Mouse (Mus musculus) forebrain, embryonic 14.5 days (tissue): Measurements from ENCODE around the gene Gabpa. TPM values are rescaled to one million over a fixed set of nuclear protein-coding genes. Genes with fewer than 3 reads are reported as not detected.

Experiments
- ATAC-seq: fragments of 200-750 bp; cut with Nextera tagmentation; 2 replicates; pipeline ENCODE4 v1.8.0; 2017; ENCODE audit warnings: mild to moderate bottlenecking, moderate library complexity
- DNase-seq: peaks from one replicate; pipeline ENCODE4 v3.0.0-alpha.2; 2015; ENCODE audit warnings: low spot score
- H3K27ac ChIP-seq: fragments of 300-500 bp; sonication (generic); 2 replicates; pipeline ENCODE4 v1.5.1; 2014; ENCODE audit warnings: low read depth, mild to moderate bottlenecking, control low read depth, low read length, moderate library complexity
- H3K27me3 ChIP-seq: fragments of 300-500 bp; sonication (generic); replicated peaks from 2 replicates; pipeline ENCODE4 v1.6.1; 2014; ENCODE audit warnings: low read length, control low read depth, mixed read lengths; ENCODE audit not compliant: control insufficient read depth, insufficient read depth
- H3K36me3 ChIP-seq: fragments of 300-500 bp; sonication (generic); 2 replicates; pipeline ENCODE4 v1.6.1; 2014; ENCODE audit warnings: low read length, control low read depth; ENCODE audit not compliant: control insufficient read depth, insufficient read depth
- H3K4me1 ChIP-seq: fragments of 300-500 bp; sonication (generic); 2 replicates; pipeline ENCODE4 v1.6.1; 2014; ENCODE audit warnings: antibody characterized with exemption, low read length, control low read depth; ENCODE audit not compliant: control insufficient read depth, insufficient read depth
- H3K4me2 ChIP-seq: fragments of 300-500 bp; sonication (generic); 2 replicates; pipeline ENCODE4 v1.6.1; 2014; ENCODE audit warnings: mild to moderate bottlenecking, control low read depth, low read length
- H3K4me3 ChIP-seq: fragments of 300-500 bp; sonication (generic); 2 replicates; pipeline ENCODE4 v1.5.1; 2014; ENCODE audit warnings: low read depth, low read length, control low read depth
- H3K9ac ChIP-seq: fragments of 300-500 bp; sonication (generic); 2 replicates; pipeline ENCODE4 v1.6.1; 2014; ENCODE audit warnings: mild to moderate bottlenecking, low read length, control low read depth, moderate library complexity
- H3K9me3 ChIP-seq: fragments of 300-500 bp; sonication (generic); replicated peaks from 2 replicates; pipeline ENCODE4 v1.6.1; 2016; ENCODE audit warnings: low read length, control low read depth, mixed read lengths; ENCODE audit not compliant: control insufficient read depth
- WGBS: fragments of 180-500 bp; shearing (Covaris S2); extraction: QIAGEN DNeasy Blood & Tissue Kit; methylation state at CpG from one replicate; pipeline ENCODE4 v1.1.7; 2014; 5-methylcytosine and 5-hydroxymethylcytosine counted together
- polyA plus RNA-seq: library from polyadenylated mRNA; unstranded; fragments of >200 nt; fragmentation: Nextera tagmentation; extraction: Ambion mirVana; gene quantifications from 2 replicates; pipeline ENCODE4 v1.2.1, GENCODE M21; 2014

Gene Gabpa
- 25.4 and 29.5 TPM in 2 replicates for polyA plus RNA-seq

GRCm38 (mm10) chr16:84834745-84835440, at the start of gene Gabpa:
Gene Gabpa (plus strand): TSS chr16:84834925.
- under 1% methylated on average over 52 of the region's 52 CpGs for WGBS
- H3K4me1 ChIP-seq = peaks cover 14% of the 10 kb centered on the region

GRCm38 (mm10) chr16:84784966-84785365, 49.8 kb upstream of the Gabpa start:
- no peaks in the 10 kb centered on the region for H3K27me3 ChIP-seq
- H3K27ac ChIP-seq = no peak overlapping the region
- 0 out of 2 replicates have a peak, but pooled peaks cover 3% of the 10 kb centered on the region for H3K4me1 ChIP-seq
- no peak overlapping the region for H3K4me2 ChIP-seq
- H3K36me3 ChIP-seq = no peaks in the 10 kb centered on the region
- DNase-seq (no peak), ATAC-seq (no peak)
- H3K9me3 ChIP-seq = no peaks in the 10 kb centered on the region
- H3K9ac ChIP-seq = no peak overlapping the region
- 7% methylated on average over 7 of the region's 7 CpGs for WGBS
- no peak overlapping the region for H3K4me3 ChIP-seq

More at GRCm38 (mm10) chr16:84834745-84835440, at the start of gene Gabpa:
- Histone ChIP-seq H3K4me3 (peak within 1 kb of the TSS; percentile 93), H3K36me3 (peaks cover 29% of the 10 kb centered on the region), H3K27ac (peak within 1 kb of the TSS; percentile 94), H3K9me3 (no peaks in the 10 kb centered on the region), H3K9ac (peak within 1 kb of the TSS; percentile 95), H3K4me2 (peak within 1 kb of the TSS; percentile 87), H3K27me3 (no peaks in the 10 kb centered on the region)
- ATAC-seq (peak; percentile 96), DNase-seq (peak; percentile 97)

- Histone ChIP-seq H3K9ac (no peak overlapping the region), H3K4me2 (no peak overlapping the region), H3K4me1 (no peaks in the 10 kb centered on the region), H3K27me3 (no peaks in the 10 kb centered on the region), H3K27ac (no peak overlapping the region), H3K36me3 (peaks cover 2% of the 10 kb centered on the region; the same call in 1 of the 2 replicates), H3K4me3 (no peak overlapping the region), H3K9me3 (no peaks in the 10 kb centered on the region)
- DNase-seq = no peak
- WGBS = 97% methylated on average over 2 of the region's 2 CpGs
- ATAC-seq = no peak
Observed at GRCm38 (mm10) chr16:84790595-84791165, 44.0 kb upstream of the Gabpa start.

GRCm38 (mm10) chr16:84793401-84793800, 41.3 kb upstream of the Gabpa start:
- Histone ChIP-seq H3K9me3 (no peaks in the 10 kb centered on the region), H3K9ac (no peak overlapping the region), H3K4me2 (no peak overlapping the region), H3K27me3 (no peaks in the 10 kb centered on the region), H3K4me3 (no peak overlapping the region), H3K27ac (no peak overlapping the region), H3K4me1 (no peaks in the 10 kb centered on the region), H3K36me3 (peaks cover 2% of the 10 kb centered on the region; the same call in 1 of the 2 replicates)
- 88% methylated on average over 14 of the region's 14 CpGs for WGBS
- no peak for ATAC-seq
- no peak for DNase-seq

- no peak for ATAC-seq
- 63% methylated on average over 3 of the region's 3 CpGs for WGBS
- Histone ChIP-seq H3K4me3 (no peak overlapping the region), H3K4me2 (no peak overlapping the region), H3K27ac (no peak overlapping the region), H3K9ac (no peak overlapping the region), H3K27me3 (no peaks in the 10 kb centered on the region), H3K36me3 (peaks cover 2% of the 10 kb centered on the region; the same call in 1 of the 2 replicates), H3K9me3 (no peaks in the 10 kb centered on the region), H3K4me1 (no peaks in the 10 kb centered on the region)
- no peak for DNase-seq
Observed at GRCm38 (mm10) chr16:84795337-84795736, 39.4 kb upstream of the Gabpa start.

GRCm38 (mm10) chr16:84796678-84797077, 38.0 kb upstream of the Gabpa start:
- Histone ChIP-seq H3K9ac (no peak overlapping the region), H3K27ac (no peak overlapping the region), H3K4me2 (no peak overlapping the region), H3K36me3 (no peaks in the 10 kb centered on the region), H3K27me3 (no peaks in the 10 kb centered on the region), H3K9me3 (no peaks in the 10 kb centered on the region), H3K4me1 (no peaks in the 10 kb centered on the region), H3K4me3 (no peak overlapping the region)
- DNase-seq (no peak), ATAC-seq (no peak)
- 85% methylated on average over 9 of the region's 9 CpGs for WGBS

- 97% methylated on average over 1 of the region's 2 CpGs for WGBS
- no peaks in the 10 kb centered on the region for H3K27me3 ChIP-seq
- no peak overlapping the region for H3K4me2 ChIP-seq
- no peak overlapping the region for H3K27ac ChIP-seq
- H3K4me1 ChIP-seq = no peaks in the 10 kb centered on the region
- H3K9ac ChIP-seq = no peak overlapping the region
- H3K9me3 ChIP-seq = no peaks in the 10 kb centered on the region
- H3K4me3 ChIP-seq = no peak overlapping the region
- ATAC-seq = no peak
- 0 out of 2 replicates have a peak, but pooled peaks cover 7% of the 10 kb centered on the region for H3K36me3 ChIP-seq
- DNase-seq = no peak
Observed at GRCm38 (mm10) chr16:84800038-84800437, 34.7 kb upstream of the Gabpa start.

- no peaks in the 10 kb centered on the region for H3K4me1 ChIP-seq
- H3K27me3 ChIP-seq = no peaks in the 10 kb centered on the region
- H3K9me3 ChIP-seq = no peaks in the 10 kb centered on the region
- peaks cover 13% of the 10 kb centered on the region; the same call in 1 of the 2 replicates for H3K36me3 ChIP-seq
- peak; percentile 16 for DNase-seq
- ATAC-seq = no peak
- WGBS = 76% methylated on average over 6 of the region's 6 CpGs
- no peak overlapping the region for H3K27ac ChIP-seq
- no peak overlapping the region for H3K4me2 ChIP-seq
- no peak overlapping the region for H3K9ac ChIP-seq
- no peak overlapping the region for H3K4me3 ChIP-seq
Observed at GRCm38 (mm10) chr16:84802217-84802616, 32.5 kb upstream of the Gabpa start.

GRCm38 (mm10) chr16:84804866-84805265, 29.9 kb upstream of the Gabpa start:
- Histone ChIP-seq H3K4me1 (no peaks in the 10 kb centered on the region), H3K27me3 (no peaks in the 10 kb centered on the region), H3K27ac (no peak overlapping the region), H3K4me2 (no peak overlapping the region), H3K4me3 (no peak overlapping the region), H3K9ac (no peak overlapping the region), H3K9me3 (no peaks in the 10 kb centered on the region), H3K36me3 (peaks cover 28% of the 10 kb centered on the region)
- DNase-seq (no peak), ATAC-seq (no peak)
- 91% methylated on average over 5 of the region's 5 CpGs for WGBS
